Mouse (Mus musculus) forebrain, postnatal 0 days (tissue): ENCODE results near the gene Pcca. TPM values are rescaled to one million over a fixed set of nuclear protein-coding genes. Genes with fewer than 3 reads are reported as not detected.

Experiments used
- ATAC-seq: fragments of 200-750 bp; cut with Nextera tagmentation; 2 replicates; pipeline ENCODE4 v1.8.0; 2017; ENCODE audit warnings: mild to moderate bottlenecking, moderate library complexity
- DNase-seq: peaks from one replicate; pipeline ENCODE4 v3.0.0-alpha.2; 2015
- H3K27ac ChIP-seq: fragments of 300-500 bp; sonication (generic); 2 replicates; pipeline ENCODE4 v1.5.1; 2014; ENCODE audit warnings: low read depth, mild to moderate bottlenecking, antibody characterized with exemption, low read length, moderate library complexity, mixed read lengths
- H3K27me3 ChIP-seq: fragments of 300-500 bp; sonication (generic); 2 replicates; pipeline ENCODE4 v1.6.1; 2014; ENCODE audit warnings: mild to moderate bottlenecking, low read length, mixed read lengths; ENCODE audit not compliant: insufficient read depth
- H3K36me3 ChIP-seq: fragments of 300-500 bp; sonication (generic); 2 replicates; pipeline ENCODE4 v1.6.1; 2014; ENCODE audit warnings: mild to moderate bottlenecking, moderate library complexity; ENCODE audit not compliant: insufficient read depth
- H3K4me1 ChIP-seq: fragments of 300-500 bp; sonication (generic); 2 replicates; pipeline ENCODE4 v1.6.1; 2014; ENCODE audit warnings: antibody characterized with exemption; ENCODE audit not compliant: insufficient read depth
- H3K4me2 ChIP-seq: fragments of 300-500 bp; sonication (generic); 2 replicates; pipeline ENCODE4 v1.6.1; 2014; ENCODE audit warnings: low read depth, mild to moderate bottlenecking, moderate library complexity
- H3K4me3 ChIP-seq: fragments of 300-500 bp; sonication (generic); 2 replicates; pipeline ENCODE4 v1.5.1; 2014; ENCODE audit warnings: low read depth, low read length, mixed read lengths
- H3K9ac ChIP-seq: fragments of 300-500 bp; sonication (generic); 2 replicates; pipeline ENCODE4 v1.6.1; 2014; ENCODE audit warnings: mild to moderate bottlenecking
- H3K9me3 ChIP-seq: fragments of 300-500 bp; sonication (generic); 2 replicates; pipeline ENCODE4 v1.6.1; 2016; ENCODE audit warnings: low read length
- CTCF ChIP-seq: sonication (generic); IDR thresholded peaks from 2 replicates; pipeline ENCODE4 v1.5.1; 2016; ENCODE audit warnings: antibody characterized with exemption, control low read depth, low read depth
- WGBS: fragments of 180-500 bp; shearing (Covaris S2); extraction: QIAGEN DNeasy Blood & Tissue Kit; methylation state at CpG from one replicate; pipeline ENCODE4 v1.1.7; 2014; 5-methylcytosine and 5-hydroxymethylcytosine counted together
- polyA plus RNA-seq: library from polyadenylated mRNA; unstranded; fragments of >200 nt; fragmentation: Nextera tagmentation; extraction: Ambion mirVana; gene quantifications from 2 replicates; pipeline ENCODE4 v1.2.1, GENCODE M21; 2015
- total RNA-seq: library from RNA; depleted of rRNA; stranded (reverse); fragments of >200 nt; gene quantifications from 2 replicates; pipeline ENCODE4 v1.2.3, GENCODE M21; 2014

Gene Pcca
- total and polyA plus RNA-seq, 2 experiments from 2014 or later: 12.4 to 29.4 TPM

DNA sequence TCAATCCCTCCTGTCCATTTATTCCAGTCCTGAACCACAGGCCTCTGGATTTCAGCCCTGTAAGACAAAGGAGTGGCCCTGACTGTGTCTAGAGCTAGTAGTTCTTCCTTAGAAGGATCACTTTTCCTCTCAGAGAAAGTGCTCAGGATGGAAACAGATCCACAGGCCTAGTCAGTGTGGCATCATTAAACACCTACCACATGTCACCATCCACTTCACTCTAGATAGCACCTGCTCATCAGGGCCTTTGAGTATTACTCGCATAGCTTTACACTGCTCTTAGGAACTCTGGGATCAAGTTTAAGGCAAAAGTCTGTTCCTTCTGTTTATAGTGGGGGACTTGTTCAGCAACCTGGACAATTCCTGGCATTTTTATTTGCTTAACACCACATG is 354.4 kb downstream of the Pcca start:
- H3K4me1 ChIP-seq: 0 out of 2 replicates have a peak, but pooled peaks cover 8% of the 10 kb centered on the region
- H3K4me3 ChIP-seq: no peak overlapping the region
- WGBS: 91% methylated on average over 1 of the region's 1 CpGs
- H3K9me3 ChIP-seq: no peaks in the 10 kb centered on the region
- no peak for TF ChIP-seq CTCF
- H3K36me3 ChIP-seq: no peaks in the 10 kb centered on the region
- H3K4me2 ChIP-seq: no peak overlapping the region
- no peaks in the 10 kb centered on the region for H3K27me3 ChIP-seq
- ATAC-seq (no peak), DNase-seq (no peak)
- H3K9ac ChIP-seq: no peak overlapping the region
- H3K27ac ChIP-seq: no peak overlapping the region

DNA sequence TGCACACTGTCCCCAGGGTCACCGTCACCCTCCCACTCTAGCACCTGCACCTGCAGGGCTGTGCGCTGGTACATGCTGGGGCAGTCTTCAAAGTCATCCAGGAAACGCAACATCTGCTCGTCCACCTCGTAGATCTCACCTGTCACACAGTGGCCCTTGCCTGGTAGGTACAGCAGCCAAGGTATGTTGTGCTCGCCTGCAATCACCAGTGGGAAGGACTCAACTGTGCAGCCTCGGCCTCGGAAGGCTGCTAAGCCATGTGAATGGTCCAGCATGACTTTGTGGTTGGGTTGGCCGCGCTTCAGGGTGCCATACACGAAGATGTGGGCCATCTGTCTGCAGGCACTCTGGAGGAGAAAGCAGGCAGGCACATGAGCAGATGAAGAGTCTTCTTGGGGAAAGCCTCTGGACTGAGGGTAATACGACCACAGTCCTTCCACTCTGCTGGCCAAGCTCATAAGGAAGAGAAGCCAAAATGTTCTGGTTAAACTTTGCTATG is 357.4 kb downstream of the Pcca start:
- WGBS: 94% methylated on average over 12 of the region's 12 CpGs
- no peaks in the 10 kb centered on the region for H3K9me3 ChIP-seq
- no peak for TF ChIP-seq CTCF

GRCm38 (mm10) chr14:122896106-122896505 is 362.0 kb downstream of the Pcca start:
- Histone ChIP-seq H3K4me3 (no peak overlapping the region), H3K9ac (no peak overlapping the region), H3K9me3 (no peaks in the 10 kb centered on the region), H3K27me3 (no peaks in the 10 kb centered on the region), H3K27ac (no peak overlapping the region), H3K4me2 (no peak overlapping the region), H3K36me3 (no peaks in the 10 kb centered on the region), H3K4me1 (no peaks in the 10 kb centered on the region; the same call in 1 of the 2 replicates)
- no peak for ATAC-seq
- no peak for DNase-seq
- no peak for TF ChIP-seq CTCF
- WGBS: 98% methylated on average over 1 of the region's 1 CpGs

More for the DNA sequence above, 357.4 kb downstream of the Pcca start:
- Histone ChIP-seq H3K4me3 (no peak overlapping the region), H3K4me2 (no peak overlapping the region), H3K9ac (no peak overlapping the region), H3K27ac (no peak overlapping the region), H3K27me3 (no peaks in the 10 kb centered on the region), H3K36me3 (no peaks in the 10 kb centered on the region), H3K4me1 (no peaks in the 10 kb centered on the region)
- no peak for DNase-seq
- ATAC-seq: no peak

- peak; percentile 21 for TF ChIP-seq CTCF
- Histone ChIP-seq H3K4me2 (no peak overlapping the region), H3K36me3 (no peaks in the 10 kb centered on the region), H3K27me3 (no peaks in the 10 kb centered on the region), H3K4me1 (peaks cover 4% of the 10 kb centered on the region; the same call in 1 of the 2 replicates), H3K9me3 (no peaks in the 10 kb centered on the region), H3K4me3 (no peak overlapping the region), H3K9ac (no peak overlapping the region), H3K27ac (no peak overlapping the region)
- ATAC-seq: no peak
- no peak for DNase-seq
Observed at GRCm38 (mm10) chr14:122898550-122898949, 364.4 kb downstream of the Pcca start.

- H3K4me2 ChIP-seq: no peak overlapping the region
- no peaks in the 10 kb centered on the region for H3K27me3 ChIP-seq
- ATAC-seq (peak; percentile 91), DNase-seq (no peak)
- H3K36me3 ChIP-seq: no peaks in the 10 kb centered on the region
- no peak overlapping the region for H3K9ac ChIP-seq
- TF ChIP-seq CTCF: no peak
- no peaks in the 10 kb centered on the region for H3K9me3 ChIP-seq
- H3K4me3 ChIP-seq: no peak overlapping the region
- peaks cover 4% of the 10 kb centered on the region; the same call in 1 of the 2 replicates for H3K4me1 ChIP-seq
- no peak overlapping the region for H3K27ac ChIP-seq
Observed at GRCm38 (mm10) chr14:122900679-122901078, 366.6 kb downstream of the Pcca start.

GRCm38 (mm10) chr14:122901177-122901576 is 367.1 kb downstream of the Pcca start:
- no peak overlapping the region for H3K27ac ChIP-seq
- WGBS: 60% methylated on average over 3 of the region's 3 CpGs
- peak; percentile 40 for ATAC-seq
- H3K9me3 ChIP-seq: no peaks in the 10 kb centered on the region
- TF ChIP-seq CTCF: peak; percentile 41
- no peak overlapping the region for H3K9ac ChIP-seq
- H3K36me3 ChIP-seq: no peaks in the 10 kb centered on the region
- no peak for DNase-seq
- peaks cover 4% of the 10 kb centered on the region; the same call in 1 of the 2 replicates for H3K4me1 ChIP-seq
- H3K27me3 ChIP-seq: no peaks in the 10 kb centered on the region
- H3K4me2 ChIP-seq: no peak overlapping the region
- no peak overlapping the region for H3K4me3 ChIP-seq

GRCm38 (mm10) chr14:122901715-122902114 is 367.6 kb downstream of the Pcca start:
- H3K9ac ChIP-seq: no peak overlapping the region
- no peaks in the 10 kb centered on the region for H3K27me3 ChIP-seq
- no peak overlapping the region for H3K27ac ChIP-seq
- H3K4me3 ChIP-seq: no peak overlapping the region
- no peak for ATAC-seq
- peaks cover 4% of the 10 kb centered on the region; the same call in 1 of the 2 replicates for H3K4me1 ChIP-seq
- H3K36me3 ChIP-seq: no peaks in the 10 kb centered on the region
- WGBS: 82% methylated on average over 2 of the region's 2 CpGs
- no peak overlapping the region for H3K4me2 ChIP-seq
- no peak for DNase-seq
- no peaks in the 10 kb centered on the region for H3K9me3 ChIP-seq
- no peak for TF ChIP-seq CTCF
